Mouse (Mus musculus) CH12.LX (cell line): ENCODE data around the gene Selenow.

ENCODE experiments used
- CTCF ChIP-seq, 2 experiments: IDR thresholded peaks in 1 of 2; conservative IDR thresholded peaks in 1 of 2; 2 replicates each; pipeline ENCODE4 v1.5.1; 2011 to 2012; ENCODE audit warnings: low read depth in 2 of 2, low read length in 2 of 2, improper control_type of control experiment in 1 of 2, inconsistent platforms in 1 of 2, mild to moderate bottlenecking in 1 of 2, moderate library complexity in 1 of 2
- EP300 ChIP-seq: IDR thresholded peaks from 2 replicates; pipeline ENCODE4 v1.6.1; 2011; ENCODE audit warnings: low read length, improper control_type of control experiment
- ETS1 ChIP-seq: conservative IDR thresholded peaks from 2 replicates; pipeline ENCODE4 v1.6.1; 2012; ENCODE audit warnings: low read depth, mild to moderate bottlenecking, inconsistent platforms, low read length, improper control_type of control experiment, moderate library complexity
- JUND ChIP-seq: conservative IDR thresholded peaks from 2 replicates; pipeline ENCODE4 v1.6.1; 2011; ENCODE audit warnings: low read depth, low read length, improper control_type of control experiment
- MAZ ChIP-seq: IDR thresholded peaks from 2 replicates; pipeline ENCODE4 v1.6.1; 2012; ENCODE audit warnings: low read depth, mild to moderate bottlenecking, inconsistent platforms, low read length, improper control_type of control experiment, moderate library complexity
- MEF2A ChIP-seq: IDR thresholded peaks from 2 replicates; pipeline ENCODE4 v1.6.1; 2014; ENCODE audit warnings: low read depth, mild to moderate bottlenecking, inconsistent platforms, low read length, improper control_type of control experiment, borderline replicate concordance
- MYC ChIP-seq: IDR thresholded peaks from 2 replicates; pipeline ENCODE4 v1.6.1; 2011; ENCODE audit warnings: low read depth, mild to moderate bottlenecking, improper control_type of control experiment, low read length
- NRF1 ChIP-seq: IDR thresholded peaks from 2 replicates; pipeline ENCODE4 v1.6.1; 2014; ENCODE audit warnings: low read depth, mild to moderate bottlenecking, inconsistent platforms, low read length, improper control_type of control experiment, moderate library complexity
- POLR2A ChIP-seq: IDR thresholded peaks from 2 replicates; pipeline ENCODE4 v1.6.1; 2011; ENCODE audit warnings: low read depth, mild to moderate bottlenecking, improper control_type of control experiment, low read length
- POLR2AphosphoS2 ChIP-seq: IDR thresholded peaks from 2 replicates; pipeline ENCODE4 v1.6.1; 2011; ENCODE audit warnings: low read depth, low read length, improper control_type of control experiment
- RAD21 ChIP-seq: IDR thresholded peaks from 2 replicates; pipeline ENCODE4 v1.6.1; 2011; ENCODE audit warnings: low read depth, mild to moderate bottlenecking, low read length, improper control_type of control experiment, moderate library complexity
- SIN3A ChIP-seq: IDR thresholded peaks from 2 replicates; pipeline ENCODE4 v1.6.1; 2012; ENCODE audit warnings: low read length, improper control_type of control experiment, inconsistent platforms

DNA sequence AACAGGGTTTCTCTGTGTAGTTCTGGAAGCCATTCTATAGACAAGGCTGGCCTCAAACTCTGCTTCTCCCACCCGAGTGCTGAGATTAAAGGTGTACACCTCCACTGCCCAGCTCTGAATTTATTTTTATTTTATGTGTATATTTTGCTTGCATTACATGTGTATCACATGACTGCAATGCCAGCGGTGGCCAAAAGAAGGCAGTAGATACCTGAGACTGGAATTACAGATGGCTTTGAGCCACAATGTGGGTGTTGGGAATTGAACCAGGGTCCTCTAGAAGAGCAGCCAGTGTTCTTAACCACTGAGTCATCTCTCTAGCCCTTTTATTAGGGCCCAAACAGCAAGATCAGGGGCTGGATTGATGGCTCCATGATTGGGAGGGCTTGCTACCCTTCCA lies 8.3 kb upstream of the Selenow start:
- peak; percentile 18 to 50; a peak in 2 of 4 replicates for TF ChIP-seq CTCF (conservative IDR thresholded peaks at IDR 0.05 in 1 of 2, IDR thresholded peaks at IDR 0.05 in 1 of 2; ENCODE audit: low read depth in 2 of 2, low read length in 2 of 2)
- TF ChIP-seq MAZ: no peak
- TF ChIP-seq MEF2A: no peak
- TF ChIP-seq RAD21: peak; percentile 32
- TF ChIP-seq POLR2A: no peak
- TF ChIP-seq ETS1: no peak
- 0 out of 2 replicates have a peak, but pooled peaks have one; percentile 4 for TF ChIP-seq SIN3A
- TF ChIP-seq MYC: no peak
- TF ChIP-seq EP300: no peak
- TF ChIP-seq POLR2AphosphoS2: no peak
- TF ChIP-seq NRF1: no peak
- TF ChIP-seq JUND: no peak
